Mouse (Mus musculus) MEL (cell line): ENCODE measurements around the gene Birc6. TPM values are rescaled to one million over a fixed set of nuclear protein-coding genes. Genes with fewer than 3 reads are reported as not detected.

ENCODE experiments used
- DNase-seq: peaks from one replicate; pipeline ENCODE4 v3.0.0; 2011; ENCODE audit warnings: low read depth, low spot score
- H3K27ac ChIP-seq: 2 replicates; pipeline ENCODE4 v1.5.1; 2012; ENCODE audit warnings: low read depth, mild to moderate bottlenecking, control low read depth, low read length, moderate library complexity; ENCODE audit not compliant: control insufficient read depth
- H3K27me3 ChIP-seq, 2 experiments: fragments of 150-350 bp in 1 of 2; sonication (generic) in 1 of 2; 2 replicates each; pipeline ENCODE4 v1.6.1; 2012; ENCODE audit warnings: low read length in 2 of 2, mild to moderate bottlenecking in 2 of 2, improper control_type of control experiment in 1 of 2, moderate library complexity in 1 of 2; ENCODE audit not compliant: insufficient read depth in 2 of 2, control insufficient read depth in 1 of 2
- H3K36me3 ChIP-seq, 2 experiments: 2 replicates each; pipeline ENCODE4 v1.6.1; 2012 to 2014; ENCODE audit warnings: low read length in 2 of 2, improper control_type of control experiment in 1 of 2, inconsistent platforms in 1 of 2, mild to moderate bottlenecking in 1 of 2; ENCODE audit not compliant: insufficient read depth in 2 of 2, control insufficient read depth in 1 of 2
- H3K4me1 ChIP-seq, 2 experiments: fragments of 150-350 bp in 1 of 2; sonication (generic) in 1 of 2; 2 replicates each; pipeline ENCODE4 v1.6.1; 2012; ENCODE audit warnings: low read length in 2 of 2, improper control_type of control experiment in 1 of 2, mild to moderate bottlenecking in 1 of 2; ENCODE audit not compliant: insufficient read depth in 2 of 2, control insufficient read depth in 1 of 2
- H3K4me3 ChIP-seq, 2 experiments: fragments of 150-350 bp in 1 of 2; sonication (generic) in 1 of 2; 2 replicates each; pipeline ENCODE4 v1.5.1; 2012; ENCODE audit warnings: low read depth in 2 of 2, low read length in 2 of 2, mild to moderate bottlenecking in 2 of 2, moderate library complexity in 2 of 2, control low read depth in 1 of 2, improper control_type of control experiment in 1 of 2; ENCODE audit not compliant: control insufficient read depth in 1 of 2, insufficient read depth in 1 of 2
- H3K79me2 ChIP-seq: 2 replicates; pipeline ENCODE4 v1.6.1; 2012; ENCODE audit warnings: mild to moderate bottlenecking, low read length, moderate library complexity; ENCODE audit not compliant: control insufficient read depth, poor library complexity, insufficient read depth
- H3K9ac ChIP-seq: 2 replicates; pipeline ENCODE4 v1.6.1; 2012; ENCODE audit warnings: low read depth, mild to moderate bottlenecking, control low read depth, low read length, moderate library complexity; ENCODE audit not compliant: control insufficient read depth, poor library complexity, severe bottlenecking
- H3K9me3 ChIP-seq: fragments of 150-350 bp; sonication (generic); replicated peaks from 2 replicates; pipeline ENCODE4 v1.6.1; 2012; ENCODE audit warnings: mild to moderate bottlenecking, low read length, improper control_type of control experiment, moderate library complexity; ENCODE audit not compliant: insufficient read depth
- MEF2A ChIP-seq: IDR thresholded peaks from 2 replicates; pipeline ENCODE4 v1.6.1; 2014; ENCODE audit warnings: low read depth, mild to moderate bottlenecking, inconsistent platforms, low read length, improper control_type of control experiment; ENCODE audit not compliant: poor library complexity, insufficient replicate concordance, severe bottlenecking; ENCODE audit errors: extremely low read depth
- RCOR1 ChIP-seq: IDR thresholded peaks from 2 replicates; pipeline ENCODE4 v1.6.1; 2012; ENCODE audit warnings: low read depth, mild to moderate bottlenecking, inconsistent platforms, low read length, improper control_type of control experiment
- SMC3 ChIP-seq: IDR thresholded peaks from 2 replicates; pipeline ENCODE4 v1.6.1; 2011; ENCODE audit warnings: low read depth, low read length, improper control_type of control experiment
- TBP ChIP-seq: IDR thresholded peaks from 2 replicates; pipeline ENCODE4 v1.8.0; 2011; ENCODE audit warnings: low read depth, low read length, improper control_type of control experiment
- polyA plus RNA-seq, 2 experiments: library from polyadenylated mRNA; stranded (reverse) in 1 of 2; unstranded in 1 of 2; fragments of >175 nt in 1 of 2; fragments of >200 nt in 1 of 2; gene quantifications; 2 replicates each; pipeline versions ENCODE4 v1.2.1 to v1.2.4; 2012; ENCODE audit warnings: low replicate concordance in 2 of 2, low read depth in 1 of 2; ENCODE audit not compliant: insufficient read length in 2 of 2, insufficient read depth in 1 of 2, missing spikeins in 1 of 2
- total RNA-seq: library from RNA; depleted of rRNA; stranded (reverse); fragments of 300-350 nt; gene quantifications from 2 replicates; pipeline ENCODE4 v1.2.3, GENCODE M21; 2012; rRNA removed

The Birc6 gene
- total and polyA plus RNA-seq, 3 experiments, result 58.7 to 475 (median 67.3) TPM

DNA sequence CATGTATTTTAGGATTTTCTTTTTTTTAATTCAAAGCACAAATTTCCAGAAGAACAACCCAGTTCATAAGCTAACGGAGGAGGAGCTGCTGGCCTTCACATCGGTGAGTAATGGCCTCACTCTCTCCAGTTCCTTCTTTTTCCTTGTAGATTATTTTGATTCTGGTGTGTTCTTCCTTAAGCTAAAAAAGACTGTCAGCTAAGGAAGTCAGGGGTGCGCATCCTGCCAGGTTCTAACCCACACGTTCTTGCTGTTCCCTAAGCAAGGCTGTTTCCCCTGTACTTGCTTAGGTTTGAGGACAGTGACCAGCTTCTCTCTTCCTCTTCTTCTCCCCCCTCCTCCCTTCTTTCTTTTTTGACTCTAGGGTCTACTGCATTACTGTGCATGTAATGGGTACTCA is 222.9 kb downstream of the Birc6 start:
- Histone ChIP-seq H3K36me3 (peaks cover 0 to 3% of the 10 kb centered on the region in 2 experiments; a peak in 2 of 4 replicates), H3K9ac (no peak overlapping the region), H3K27ac (no peak overlapping the region), H3K79me2 (no peaks in the 10 kb centered on the region), H3K4me1 (no peaks in the 10 kb centered on the region), H3K27me3 (no peaks in the 10 kb centered on the region), H3K4me3 (no peak overlapping the region), H3K9me3 (no peaks in the 10 kb centered on the region)
- no peak for DNase-seq
- TF ChIP-seq MEF2A, result no peak
- no peak for TF ChIP-seq SMC3
- TF ChIP-seq RCOR1, result no peak
- no peak for TF ChIP-seq TBP

Other genes with a start within 250 kb of the Birc6 start
- gene Memo1, start 232.8 kb upstream of the Birc6 start, total RNA-seq, result 68.8 and 75.3 TPM in 2 replicates
- 10 to 100 TPM in 1 of 2 experiments, not detected in 1; 63.1 TPM for gene Memo1, start 232.8 kb upstream of the Birc6 start, polyA plus RNA-seq
- gene Dpy30, start 204.4 kb upstream of the Birc6 start, total RNA-seq, result 113 and 121 TPM in 2 replicates
- gene Dpy30, start 204.4 kb upstream of the Birc6 start, polyA plus RNA-seq, result 100 to 1,000 TPM in 1 of 2 experiments, not detected in 1; 192 TPM
- 28.2 and 29.0 TPM in 2 replicates for gene Spast, start 189.3 kb upstream of the Birc6 start, total RNA-seq
- 10 to 100 TPM in 1 of 2 experiments, not detected in 1; 35.2 TPM for gene Spast, start 189.3 kb upstream of the Birc6 start, polyA plus RNA-seq
- gene Slc30a6, start 132.7 kb upstream of the Birc6 start, total RNA-seq, result 13.9 and 15.5 TPM in 2 replicates
- 10 to 100 TPM in 1 of 2 experiments, not detected in 1; 19.4 TPM for gene Slc30a6, start 132.7 kb upstream of the Birc6 start, polyA plus RNA-seq
- gene Nlrc4, start 69.2 kb upstream of the Birc6 start, total RNA-seq, result 0.04 and 0.10 TPM in 2 replicates
- under 1 TPM in 1 of 2 experiments, not detected in 1; 0.47 TPM for gene Nlrc4, start 69.2 kb upstream of the Birc6 start, polyA plus RNA-seq
- 24.3 and 24.4 TPM in 2 replicates for gene Yipf4, start 38.8 kb upstream of the Birc6 start, total RNA-seq
- 10 to 100 TPM in 1 of 2 experiments, not detected in 1; 31.7 TPM for gene Yipf4, start 38.8 kb upstream of the Birc6 start, polyA plus RNA-seq
- gene Ttc27, start 189.4 kb downstream of the Birc6 start, total RNA-seq, result 53.2 and 59.9 TPM in 2 replicates
- 10 to 100 TPM in 1 of 2 experiments, not detected in 1; 55.2 TPM for gene Ttc27, start 189.4 kb downstream of the Birc6 start, polyA plus RNA-seq